Mouse (Mus musculus) adrenal gland, adult 2 months (tissue): Measurements from ENCODE around the gene Fes. TPM values are rescaled to one million over a fixed set of nuclear protein-coding genes. Genes with fewer than 3 reads are reported as not detected.

Source experiments
- DNase-seq: peaks from one replicate; pipeline ENCODE4 v3.0.0; 2021
- polyA plus RNA-seq: library from polyadenylated mRNA; depleted of rRNA; stranded (reverse); fragments of >200 nt; gene quantifications from 2 replicates; pipeline ENCODE4 v1.2.3, GENCODE M21; 2012; rRNA removed
- total RNA-seq, 2 experiments: library from RNA; stranded (reverse); gene quantifications; 2 replicates each; pipeline ENCODE4 v1.2.3; 2021

Gene Fes
- total and polyA plus RNA-seq, 3 experiments = 7.9 to 14.8 (median 13.0) TPM

- DNase-seq = no peak
These were observed 44.3 kb downstream of the Fes start for GRCm38 (mm10) chr7:80343270-80344018.

GRCm38 (mm10) chr7:80342858-80343257 lies 44.9 kb downstream of the Fes start, which contains the start of gene Hddc3:
Gene Hddc3 (plus strand): TSS chr7:80343104.
- peak; percentile 92 for DNase-seq

GRCm38 (mm10) chr7:80341793-80342192 lies 46.0 kb downstream of the Fes start:
- no peak for DNase-seq

GRCm38 (mm10) chr7:80340793-80341192 lies 47.0 kb downstream of the Fes start, which contains the start of gene Unc45a:
Gene Unc45a (minus strand): TSS chr7:80341005.
- DNase-seq = peak; percentile 86

GRCm38 (mm10) chr7:80339793-80340628 lies 47.7 kb downstream of the Fes start:
- DNase-seq = peak; percentile 98

DNA sequence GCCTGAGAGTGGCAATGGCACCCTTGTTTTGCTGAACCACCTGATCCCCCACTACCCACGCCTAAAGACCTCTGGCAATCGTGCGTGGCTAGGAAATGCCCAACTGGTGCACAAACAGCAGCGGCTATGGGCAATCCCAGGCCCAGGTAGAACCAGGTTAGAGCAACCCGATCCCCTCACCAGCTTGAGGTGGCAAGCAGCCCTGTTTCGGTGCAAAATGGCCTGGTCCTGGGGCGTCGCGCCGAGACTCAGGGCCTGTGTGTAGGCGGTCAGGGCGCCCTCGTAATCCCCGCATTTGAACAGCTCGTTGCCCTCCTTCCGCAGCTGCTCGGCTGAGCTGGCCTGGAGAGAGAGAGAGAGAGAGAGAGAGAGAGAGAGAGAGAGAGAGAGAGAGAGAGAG lies 48.4 kb downstream of the Fes start:
- DNase-seq = peak; percentile 58

GRCm38 (mm10) chr7:80336932-80337331 lies 50.8 kb downstream of the Fes start:
- no peak for DNase-seq

DNA sequence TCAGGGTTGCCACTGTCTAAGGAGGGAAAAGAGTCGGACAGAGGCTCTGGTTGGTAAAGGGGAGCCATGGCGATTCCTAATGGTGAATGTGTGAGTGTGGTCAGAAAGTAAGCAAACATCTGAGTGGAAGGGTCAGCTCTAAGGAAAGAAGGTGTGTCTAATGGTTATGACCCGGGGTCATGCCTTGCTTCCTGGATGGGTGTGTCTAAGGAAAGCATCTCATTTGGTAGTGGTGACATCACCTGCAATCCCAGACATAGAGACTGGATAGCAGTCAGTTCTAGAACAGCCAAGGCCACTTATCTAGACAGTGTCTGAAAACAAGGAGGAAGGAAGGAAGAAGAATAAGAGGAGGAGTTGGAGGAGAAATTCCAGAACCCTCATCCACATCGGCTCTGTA lies 52.9 kb downstream of the Fes start:
- DNase-seq = no peak

GRCm38 (mm10) chr7:80331433-80331832 lies 56.3 kb downstream of the Fes start:
- peak; percentile 63 for DNase-seq

DNA sequence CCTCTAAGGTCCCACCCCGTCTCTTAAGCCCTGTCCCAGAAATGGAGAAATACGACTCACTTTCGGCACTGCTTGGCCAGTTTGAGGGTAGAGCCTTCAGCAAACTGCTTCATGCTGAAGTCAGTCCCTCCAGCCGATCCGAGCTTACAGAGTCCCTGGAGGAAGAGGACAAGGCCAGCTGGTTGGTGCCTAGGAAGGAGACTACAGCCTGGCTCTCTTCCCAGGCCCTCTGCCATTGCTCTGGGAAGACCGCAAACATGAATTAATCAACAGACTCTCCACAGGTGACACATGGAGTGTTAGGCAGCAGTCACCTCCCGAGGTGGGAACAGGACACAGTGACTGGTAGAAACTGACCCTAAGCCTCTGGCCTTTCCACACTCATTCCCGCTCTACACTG lies 57.5 kb downstream of the Fes start:
- no peak for DNase-seq

Other genes with a start within 250 kb of the Fes start
- 10 to 100 TPM; 57.7 to 66.4 TPM for gene Sema4b, start 201.1 kb downstream of the Fes start, total RNA-seq
- gene Sema4b, start 201.1 kb downstream of the Fes start, polyA plus RNA-seq = 55.1 and 65.8 TPM in 2 replicates
- 10 to 100 TPM; 66.7 to 75.3 TPM for gene Cib1, start 155.1 kb downstream of the Fes start, total RNA-seq
- 110 and 126 TPM in 2 replicates for gene Cib1, start 155.1 kb downstream of the Fes start, polyA plus RNA-seq
- gene Gdpgp1, start 155.1 kb downstream of the Fes start, total RNA-seq = 1 to 10 TPM; 3.6 to 4.6 TPM
- gene Gdpgp1, start 155.1 kb downstream of the Fes start, polyA plus RNA-seq = 2.6 and 2.9 TPM in 2 replicates
- gene Ttll13, start 141.6 kb downstream of the Fes start, total RNA-seq = 1 to 10 TPM in 1 of 2 experiments, under 1 TPM in 1; 0.89 to 1.2 TPM
- 0.66 TPM in 2 replicates for gene Ttll13, start 141.6 kb downstream of the Fes start, polyA plus RNA-seq
- gene Ngrn, start 126.7 kb downstream of the Fes start, total RNA-seq = 10 to 100 TPM; 35.7 to 50.1 TPM
- gene Ngrn, start 126.7 kb downstream of the Fes start, polyA plus RNA-seq = 38.7 and 45.6 TPM in 2 replicates
- gene Vps33b, start 118.3 kb downstream of the Fes start, total RNA-seq = 10 to 100 TPM; 20.4 to 20.6 TPM
- 8.4 and 9.3 TPM in 2 replicates for gene Vps33b, start 118.3 kb downstream of the Fes start, polyA plus RNA-seq
- gene Prc1, start 93.5 kb downstream of the Fes start, total RNA-seq = 1 to 10 TPM; 4.0 to 5.3 TPM
- 2.3 and 3.8 TPM in 2 replicates for gene Prc1, start 93.5 kb downstream of the Fes start, polyA plus RNA-seq
- 10 to 100 TPM in 1 of 2 experiments, 1 to 10 TPM in 1; 7.4 to 10.5 TPM for gene Rccd1, start 63.5 kb downstream of the Fes start, total RNA-seq
- 9.0 and 12.9 TPM in 2 replicates for gene Rccd1, start 63.5 kb downstream of the Fes start, polyA plus RNA-seq
- gene Unc45a, start 46.9 kb downstream of the Fes start, total RNA-seq = 10 to 100 TPM; 66.5 to 73.0 TPM
- gene Unc45a, start 46.9 kb downstream of the Fes start, polyA plus RNA-seq = 69.1 and 76.9 TPM in 2 replicates
- gene Hddc3, start 44.8 kb downstream of the Fes start, total RNA-seq = 10 to 100 TPM; 45.5 to 50.8 TPM
- gene Hddc3, start 44.8 kb downstream of the Fes start, polyA plus RNA-seq = 25.1 and 36.4 TPM in 2 replicates
- 10 to 100 TPM; 77.2 to 99.3 TPM for gene Man2a2, start 16.6 kb downstream of the Fes start, total RNA-seq
- gene Man2a2, start 16.6 kb downstream of the Fes start, polyA plus RNA-seq = 252 and 304 TPM in 2 replicates
- 100 to 1,000 TPM; 158 to 185 TPM for gene Furin, start 17.5 kb upstream of the Fes start, total RNA-seq
- 225 and 227 TPM in 2 replicates for gene Furin, start 17.5 kb upstream of the Fes start, polyA plus RNA-seq
- 1 to 10 TPM; 2.0 to 3.1 TPM for gene Blm, start 147.2 kb upstream of the Fes start, total RNA-seq
- gene Blm, start 147.2 kb upstream of the Fes start, polyA plus RNA-seq = 0.16 and 0.17 TPM in 2 replicates